Mouse (Mus musculus): ENCODE measurements around the gene Mcee.

DNA sequence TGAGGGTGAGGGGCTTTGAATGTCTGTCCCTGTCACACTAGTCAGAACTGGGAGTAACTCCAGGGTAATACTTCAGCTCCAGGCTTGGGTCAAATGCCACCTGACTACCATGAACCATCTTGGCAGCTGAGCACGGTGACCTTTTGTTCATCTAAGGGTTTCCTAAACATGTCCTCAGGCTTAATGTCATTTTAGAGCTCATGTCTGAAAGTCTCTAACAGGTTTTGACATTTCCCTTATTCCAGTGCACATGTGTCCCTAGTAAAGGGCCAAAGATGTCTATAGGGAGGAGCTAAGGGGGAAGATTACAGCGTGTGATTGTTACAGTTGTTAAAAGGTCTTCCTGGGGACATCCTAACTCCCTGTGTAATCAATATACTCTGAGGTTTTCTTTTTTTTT is 65.4 kb downstream of the Mcee start:
- TF ChIP-seq CTCF (IDR thresholded peaks at IDR 0.05; ENCODE audit: control insufficient read depth, insufficient read depth, low read length) (no peak), POLR2A (IDR thresholded peaks at IDR 0.05; ENCODE audit: borderline replicate concordance, control insufficient read depth, low read depth, low read length) (no peak)
